12 mouse cellular contexts compared by ENCODE assay signal in genomic region chr12:109509531-109510137, GRCm38 (mm10). TPM values are rescaled to one million over a fixed set of nuclear protein-coding genes. Genes with fewer than 3 reads are reported as not detected.
A peak's percentile ranks its signal among the peaks of the same experiment; 100 is the strongest.
DNase-seq lines count a peak whose midpoint lies in the region; ATAC-seq and TF ChIP-seq lines count a peak whose summit lies in the region.
"Had no signal": no experiment of that assay in that cellular context is flagged by ENCODE, and none has a peak within 500 bp of the region (broad histone marks: within the 10 kb centered on the region; RNA-seq: fewer than 3 reads in every experiment).

No protein-coding gene starts in this region.

- no peak overlapping the region for H3K4me3 ChIP-seq in bone marrow, adult 2 months (replicated peaks; ENCODE audit: control insufficient read depth, low read depth, low read length)
- no peak overlapping the region for H3K4me3 ChIP-seq in hindbrain, embryonic 15.5 days

- no peak overlapping the region for H3K9ac ChIP-seq in hindbrain, embryonic 15.5 days

- no peaks in the 10 kb centered on the region for H3K9me3 ChIP-seq in hindbrain, embryonic 15.5 days

- WGBS in bone marrow, adult 2 months, result 72% methylated on average over 9 of the region's 9 CpGs
- 21% methylated on average over 9 of the region's 9 CpGs for WGBS in hindbrain, embryonic 15.5 days

- H3K27ac ChIP-seq in bone marrow, adult 2 months (ENCODE audit: control insufficient read depth, insufficient read depth, low read depth, low read length, poor library complexity), result peak overlapping the region; percentile 68
- no peak overlapping the region for H3K27ac ChIP-seq in hindbrain, embryonic 15.5 days (replicated peaks)

- TF ChIP-seq POLR2A in bone marrow, adult 2 months (IDR thresholded peaks at IDR 0.05; ENCODE audit: borderline replicate concordance, control insufficient read depth, low read depth, low read length), result no peak

- peaks cover 7% of the 10 kb centered on the region for H3K4me1 ChIP-seq in bone marrow, adult 2 months (ENCODE audit: control insufficient read depth, insufficient read depth, low read length)
- peaks cover 25% of the 10 kb centered on the region for H3K4me1 ChIP-seq in hindbrain, embryonic 15.5 days (replicated peaks)

- peak; percentile 44; the same call in 1 of the 2 replicates for ATAC-seq in hindbrain, embryonic 15.5 days (ENCODE audit: low FRiP score, low read depth)
- ATAC-seq in CD4-positive, CD25-positive, alpha-beta regulatory T cell, adult 4 months, result no peak

- H3K4me2 ChIP-seq in hindbrain, embryonic 15.5 days, result no peak overlapping the region

- peak; percentile 68 for DNase-seq in embryo, embryonic 10.5 days (ENCODE audit: low spot score)
- DNase-seq in mesoderm, embryonic 11.5 days (ENCODE audit: low read depth, low spot score), result peak; percentile 48
- no peak for DNase-seq in frontal cortex, postnatal 10 days (ENCODE audit: low spot score in 2 of 2)
- no peak for DNase-seq in spleen, postnatal 14 days (ENCODE audit: low spot score in 2 of 2)
- DNase-seq in left cerebral cortex, postnatal 4 days, result no peak
- DNase-seq: cerebellum, adult 9-11 months; gastrocnemius, postnatal 36 days; kidney, adult 11 months; lung, adult 18-20 months had no signal

- H3K27me3 ChIP-seq in hindbrain, embryonic 15.5 days, result no peaks in the 10 kb centered on the region

- H3K36me3 ChIP-seq in hindbrain, embryonic 15.5 days, result no peaks in the 10 kb centered on the region

- TF ChIP-seq CTCF in bone marrow, adult 2 months (IDR thresholded peaks at IDR 0.05; ENCODE audit: control insufficient read depth, insufficient read depth, low read length), result no peak

- intact Hi-C loops in left cerebral cortex, postnatal 4 days (cut with DNase I), result no loop called here

RNA-seq across cellular contexts. Expression of gene Dlk1, which starts 57.0 kb away (rescaled TPM):
- polyA plus RNA-seq in bone marrow, adult 2 months (2011; ENCODE audit: insufficient read depth, insufficient read length, low replicate concordance, missing spikeins), result 3.6 TPM in 1 of 2 replicates, not detected in the other
- 56.8 and 61.4 TPM in 2 replicates for polyA plus RNA-seq in hindbrain, embryonic 15.5 days (2015; fragmentation: Nextera tagmentation; extraction: Ambion mirVana)
- 1 to 10 TPM; 2.6 to 4.6 TPM for total RNA-seq in left cerebral cortex, postnatal 4 days (2021)
- not detected for polyA plus RNA-seq in CD4-positive, CD25-positive, alpha-beta regulatory T cell, adult 4 months (2017; shearing (Covaris generic))

Comparison
In these comparisons a context has a peak if more than half of its experiments do, and no peak if none do; other contexts are left out.
1. DNase-seq: peak in embryo, embryonic 10.5 days (single experiment) and mesoderm, embryonic 11.5 days (single experiment); none in frontal cortex, postnatal 10 days (0 of 2), spleen, postnatal 14 days (0 of 2) and left cerebral cortex, postnatal 4 days (single experiment).
2. RNA of gene Dlk1, which starts 57.0 kb away (polyA plus RNA-seq): 56.8 to 61.4 TPM in hindbrain, embryonic 15.5 days; 3.6 TPM in bone marrow, adult 2 months and not detected in CD4-positive, CD25-positive, alpha-beta regulatory T cell, adult 4 months; every median in the first group is over 10 times any median in the second.